Mouse (Mus musculus) midbrain, embryonic 11.5 days (tissue): Measurements from ENCODE around the gene Bcl2. TPM values are rescaled to one million over a fixed set of nuclear protein-coding genes. Genes with fewer than 3 reads are reported as not detected.
A peak's percentile ranks its signal among the peaks of the same experiment; 100 is the strongest.

Experiments
- ATAC-seq: fragments of 200-750 bp; cut with Nextera tagmentation; 2 replicates; pipeline ENCODE4 v1.8.0; 2017; ENCODE audit warnings: moderate TSS enrichment, moderate library complexity; ENCODE audit not compliant: low FRiP score
- DNase-seq: peaks from one replicate; pipeline ENCODE4 v3.0.0; 2015; ENCODE audit warnings: low spot score; ENCODE audit errors: missing footprints
- H3K27ac ChIP-seq: fragments of 300-500 bp; sonication (generic); 2 replicates; pipeline ENCODE4 v1.5.1; 2014; ENCODE audit warnings: low read depth, low read length
- H3K27me3 ChIP-seq: fragments of 300-500 bp; sonication (generic); 2 replicates; pipeline ENCODE4 v1.6.1; 2014; ENCODE audit warnings: mild to moderate bottlenecking, low read length, moderate library complexity, mixed read lengths; ENCODE audit not compliant: control insufficient read depth, insufficient read depth
- H3K36me3 ChIP-seq: fragments of 300-500 bp; sonication (generic); 2 replicates; pipeline ENCODE4 v1.6.1; 2014; ENCODE audit warnings: mild to moderate bottlenecking, low read length, moderate library complexity, mixed read lengths; ENCODE audit not compliant: control insufficient read depth, insufficient read depth
- H3K4me1 ChIP-seq: fragments of 300-500 bp; sonication (generic); 2 replicates; pipeline ENCODE4 v1.6.1; 2014; ENCODE audit warnings: low read length; ENCODE audit not compliant: control insufficient read depth, insufficient read depth
- H3K4me2 ChIP-seq: fragments of 300-500 bp; sonication (generic); 2 replicates; pipeline ENCODE4 v1.6.1; 2014; ENCODE audit warnings: mild to moderate bottlenecking, moderate library complexity
- H3K4me3 ChIP-seq: fragments of 300-500 bp; sonication (generic); 2 replicates; pipeline ENCODE4 v1.5.1; 2014; ENCODE audit warnings: low read depth, low read length
- H3K9ac ChIP-seq: fragments of 300-500 bp; sonication (generic); 2 replicates; pipeline ENCODE4 v1.6.1; 2014; ENCODE audit warnings: low read length
- H3K9me3 ChIP-seq: fragments of 300-500 bp; sonication (generic); 2 replicates; pipeline ENCODE4 v1.6.1; 2016; ENCODE audit warnings: low read length; ENCODE audit not compliant: control insufficient read depth
- WGBS: fragments of 180-500 bp; shearing (Covaris S2); extraction: QIAGEN DNeasy Blood & Tissue Kit; methylation state at CpG from one replicate; pipeline ENCODE4 v1.1.7; 2014; 5-methylcytosine and 5-hydroxymethylcytosine counted together
- polyA plus RNA-seq: library from polyadenylated mRNA; unstranded; fragments of >200 nt; fragmentation: Nextera tagmentation; extraction: Ambion mirVana; gene quantifications from 2 replicates; pipeline ENCODE4 v1.2.1, GENCODE M21; 2014

Bcl2 gene
- polyA plus RNA-seq, 1 experiment from 2014 or later: 6.2 TPM

GRCm38 (mm10) chr1:106715111-106716083, 1.3 kb upstream of the Bcl2 start:
- H3K4me3 ChIP-seq: no peak overlapping the region
- H3K4me2 ChIP-seq: no peak overlapping the region
- H3K9me3 ChIP-seq: no peaks in the 10 kb centered on the region
- 84% methylated on average over 13 of the region's 13 CpGs for WGBS
- no peak overlapping the region for H3K27ac ChIP-seq
- H3K36me3 ChIP-seq: no peaks in the 10 kb centered on the region
- no peak for DNase-seq
- H3K4me1 ChIP-seq: peaks cover 13% of the 10 kb centered on the region
- H3K9ac ChIP-seq: no peak overlapping the region; the same call in 1 of the 2 replicates
- no peak for ATAC-seq
- H3K27me3 ChIP-seq: no peaks in the 10 kb centered on the region

GRCm38 (mm10) chr1:106714530-106714981, 482 bp upstream of the Bcl2 start:
- DNase-seq (peak; percentile 92), ATAC-seq (peak; percentile 83; the same call in 1 of the 2 replicates)
- Histone ChIP-seq H3K9ac (peak overlapping the region; percentile 91), H3K4me1 (peaks cover 13% of the 10 kb centered on the region), H3K9me3 (no peaks in the 10 kb centered on the region), H3K27me3 (no peaks in the 10 kb centered on the region), H3K36me3 (no peaks in the 10 kb centered on the region), H3K4me2 (peak overlapping the region; percentile 85), H3K27ac (peak overlapping the region; percentile 73), H3K4me3 (peak overlapping the region; percentile 74)
- WGBS: 7% methylated on average over 21 of the region's 21 CpGs

- peaks cover 13% of the 10 kb centered on the region for H3K4me1 ChIP-seq
- H3K27ac ChIP-seq: no peak overlapping the region
- H3K36me3 ChIP-seq: no peaks in the 10 kb centered on the region
- DNase-seq: peak; percentile 88
- peak overlapping the region; percentile 85 for H3K4me2 ChIP-seq
- H3K27me3 ChIP-seq: no peaks in the 10 kb centered on the region
- no peaks in the 10 kb centered on the region for H3K9me3 ChIP-seq
- WGBS: 8% methylated on average over 22 of the region's 22 CpGs
- H3K9ac ChIP-seq: peak overlapping the region; percentile 47
- peak overlapping the region; percentile 74 for H3K4me3 ChIP-seq
- no peak for ATAC-seq
Observed at GRCm38 (mm10) chr1:106712330-106712729, 1.7 kb downstream of the Bcl2 start.

- H3K4me2 ChIP-seq: peak overlapping the region; percentile 85
- no peak overlapping the region for H3K9ac ChIP-seq
- WGBS: 76% methylated on average over 12 of the region's 12 CpGs
- no peak for ATAC-seq
- no peaks in the 10 kb centered on the region for H3K27me3 ChIP-seq
- H3K36me3 ChIP-seq: no peaks in the 10 kb centered on the region
- no peak overlapping the region for H3K4me3 ChIP-seq
- DNase-seq: no peak
- H3K9me3 ChIP-seq: no peaks in the 10 kb centered on the region
- H3K4me1 ChIP-seq: peaks cover 13% of the 10 kb centered on the region
- H3K27ac ChIP-seq: no peak overlapping the region
Observed at GRCm38 (mm10) chr1:106711356-106712125, 2.5 kb downstream of the Bcl2 start.

- WGBS: 89% methylated on average over 7 of the region's 7 CpGs
- Histone ChIP-seq H3K9me3 (no peaks in the 10 kb centered on the region), H3K27me3 (no peaks in the 10 kb centered on the region), H3K4me1 (peaks cover 13% of the 10 kb centered on the region), H3K27ac (no peak overlapping the region), H3K4me2 (no peak overlapping the region), H3K9ac (no peak overlapping the region), H3K4me3 (no peak overlapping the region), H3K36me3 (no peaks in the 10 kb centered on the region)
- ATAC-seq: no peak
- no peak for DNase-seq
Observed at GRCm38 (mm10) chr1:106710202-106710601, 3.9 kb downstream of the Bcl2 start.

GRCm38 (mm10) chr1:106707036-106707880, 6.8 kb downstream of the Bcl2 start:
- Histone ChIP-seq H3K9me3 (no peaks in the 10 kb centered on the region), H3K36me3 (no peaks in the 10 kb centered on the region), H3K9ac (no peak overlapping the region), H3K4me3 (no peak overlapping the region), H3K27me3 (no peaks in the 10 kb centered on the region), H3K4me2 (no peak overlapping the region), H3K27ac (no peak overlapping the region), H3K4me1 (peaks cover 8% of the 10 kb centered on the region)
- DNase-seq: no peak
- WGBS: 85% methylated on average over 6 of the region's 6 CpGs
- no peak for ATAC-seq

- no peaks in the 10 kb centered on the region for H3K27me3 ChIP-seq
- H3K4me2 ChIP-seq: no peak overlapping the region
- H3K4me1 ChIP-seq: no peaks in the 10 kb centered on the region
- H3K4me3 ChIP-seq: no peak overlapping the region
- H3K9me3 ChIP-seq: no peaks in the 10 kb centered on the region
- WGBS: 67% methylated on average over 3 of the region's 3 CpGs
- ATAC-seq (no peak), DNase-seq (no peak)
- H3K9ac ChIP-seq: no peak overlapping the region
- no peaks in the 10 kb centered on the region for H3K36me3 ChIP-seq
- H3K27ac ChIP-seq: no peak overlapping the region
Observed at GRCm38 (mm10) chr1:106703183-106703582, 10.9 kb downstream of the Bcl2 start.

- no peak overlapping the region for H3K4me2 ChIP-seq
- no peaks in the 10 kb centered on the region for H3K36me3 ChIP-seq
- H3K4me1 ChIP-seq: no peaks in the 10 kb centered on the region
- no peak overlapping the region for H3K27ac ChIP-seq
- WGBS: 61% methylated on average over 4 of the region's 4 CpGs
- H3K4me3 ChIP-seq: no peak overlapping the region
- no peak overlapping the region for H3K9ac ChIP-seq
- DNase-seq (no peak), ATAC-seq (peak; percentile 26; the same call in 1 of the 2 replicates)
- H3K9me3 ChIP-seq: no peaks in the 10 kb centered on the region
- H3K27me3 ChIP-seq: no peaks in the 10 kb centered on the region
Observed at GRCm38 (mm10) chr1:106702471-106703175, 11.5 kb downstream of the Bcl2 start.
